Mouse (Mus musculus) hindbrain, postnatal 0 days (tissue): ENCODE results near the gene Vmn1r46. TPM values are rescaled to one million over a fixed set of nuclear protein-coding genes. Genes with fewer than 3 reads are reported as not detected.
"Not testable (repeated sequence)": the region's sequence is repeated elsewhere in the genome, so short reads cannot be mapped to it uniquely, and the experiment has no call there.

Source experiments
- ATAC-seq: fragments of 200-750 bp; cut with Nextera tagmentation; 2 replicates; pipeline ENCODE4 v1.8.0; 2017; ENCODE audit warnings: mild to moderate bottlenecking, moderate TSS enrichment, moderate library complexity
- DNase-seq: peaks from one replicate; pipeline ENCODE4 v3.0.0-alpha.2; 2015; ENCODE audit warnings: low spot score
- H3K27ac ChIP-seq: fragments of 300-500 bp; sonication (generic); 2 replicates; pipeline ENCODE4 v1.5.1; 2014; ENCODE audit warnings: mild to moderate bottlenecking
- H3K27me3 ChIP-seq: fragments of 300-500 bp; sonication (generic); 2 replicates; pipeline ENCODE4 v1.6.1; 2014; ENCODE audit warnings: low read length, mixed read lengths; ENCODE audit not compliant: insufficient read depth
- H3K36me3 ChIP-seq: fragments of 300-500 bp; sonication (generic); 2 replicates; pipeline ENCODE4 v1.6.1; 2014; ENCODE audit warnings: low read length, mixed read lengths; ENCODE audit not compliant: insufficient read depth
- H3K4me1 ChIP-seq: fragments of 300-500 bp; sonication (generic); 2 replicates; pipeline ENCODE4 v1.6.1; 2014; ENCODE audit warnings: antibody characterized with exemption, low read length, mixed read lengths; ENCODE audit not compliant: insufficient read depth
- H3K4me2 ChIP-seq: fragments of 300-500 bp; sonication (generic); 2 replicates; pipeline ENCODE4 v1.6.1; 2014; ENCODE audit warnings: low read depth, mild to moderate bottlenecking, low read length, moderate library complexity, mixed read lengths
- H3K4me3 ChIP-seq: fragments of 300-500 bp; sonication (generic); 2 replicates; pipeline ENCODE4 v1.5.1; 2014; ENCODE audit warnings: low read length
- H3K9ac ChIP-seq: fragments of 300-500 bp; sonication (generic); replicated peaks from 2 replicates; pipeline ENCODE4 v1.6.1; 2014; ENCODE audit warnings: mild to moderate bottlenecking, low read length, moderate library complexity, mixed read lengths
- H3K9me3 ChIP-seq: fragments of 300-500 bp; sonication (generic); 2 replicates; pipeline ENCODE4 v1.6.1; 2016; ENCODE audit warnings: low read length, mixed read lengths
- CTCF ChIP-seq: IDR thresholded peaks from 2 replicates; pipeline ENCODE4 v1.5.1; 2016; ENCODE audit warnings: antibody characterized with exemption, control low read depth, low read depth
- WGBS: fragments of 180-500 bp; shearing (Covaris S2); extraction: QIAGEN DNeasy Blood & Tissue Kit; methylation state at CpG from one replicate; pipeline ENCODE4 v1.1.7; 2014; 5-methylcytosine and 5-hydroxymethylcytosine counted together
- polyA plus RNA-seq: library from polyadenylated mRNA; unstranded; fragments of >200 nt; fragmentation: Nextera tagmentation; extraction: Ambion mirVana; gene quantifications from 2 replicates; pipeline ENCODE4 v1.2.1, GENCODE M21; 2015
- total RNA-seq: library from RNA; depleted of rRNA; stranded (reverse); fragments of >200 nt; gene quantifications from 2 replicates; pipeline ENCODE4 v1.2.3, GENCODE M21; 2014; rRNA removed

Vmn1r46 gene
- total RNA-seq (not detected in 2 replicates), polyA plus RNA-seq (not detected in 2 replicates)

DNA sequence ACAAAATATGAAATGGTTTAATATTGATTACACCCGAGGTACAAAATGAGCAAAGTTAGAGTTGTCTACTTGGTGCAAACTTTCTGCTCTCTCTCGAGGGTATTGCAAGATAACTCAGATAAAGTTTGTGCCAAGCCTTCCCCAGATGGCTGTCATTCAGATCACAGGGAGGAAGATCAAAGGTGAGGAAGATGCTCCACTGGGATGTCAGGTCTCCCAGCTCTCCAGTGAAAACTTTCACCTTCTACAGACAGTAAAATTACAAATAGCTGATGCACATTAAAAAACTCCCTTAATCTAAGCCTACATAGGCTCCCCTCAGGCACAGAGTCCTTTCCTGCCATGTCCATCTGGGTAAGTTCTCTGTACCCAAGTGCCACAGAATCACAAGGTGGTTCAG lies at the start of gene Vmn1r46:
TSS of gene Vmn1r46 (plus strand) at position 301 of the 400 bp plus-strand sequence.
- Histone ChIP-seq H3K4me1 (no peaks in the 10 kb centered on the region), H3K4me2 (no peak within 1 kb of the TSS), H3K27me3 (no peaks in the 10 kb centered on the region), H3K4me3 (no peak within 1 kb of the TSS), H3K27ac (no peak within 1 kb of the TSS), H3K9me3 (no peaks in the 10 kb centered on the region), H3K9ac (no peak within 1 kb of the TSS), H3K36me3 (no peaks in the 10 kb centered on the region)
- DNase-seq (no peak), ATAC-seq (no peak)
- 58% methylated on average over 2 of the region's 2 CpGs for WGBS
- no peak for TF ChIP-seq CTCF

DNA sequence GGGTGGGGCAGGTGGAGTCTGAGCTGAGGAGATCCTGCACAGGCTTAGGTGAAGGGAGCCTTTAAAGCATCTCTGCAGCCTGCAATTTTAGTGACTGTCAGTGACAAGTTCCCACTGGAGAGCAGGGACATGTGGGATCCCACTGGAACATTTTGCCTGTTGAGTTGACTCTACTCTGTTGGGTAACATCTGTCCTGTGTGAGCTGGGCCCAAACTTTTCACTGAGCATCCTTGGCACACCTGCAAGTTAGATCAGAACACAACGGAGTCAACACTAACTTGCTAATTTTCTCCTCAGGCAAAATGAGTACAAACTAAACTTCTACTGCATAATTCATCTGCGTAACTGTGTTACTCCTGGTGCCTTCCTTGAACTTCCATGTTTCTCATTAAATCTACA lies 28.6 kb upstream of the Vmn1r46 start, which contains the start of gene Vmn1r45:
TSS of gene Vmn1r45 (minus strand) at position 101 of the 400 bp plus-strand sequence.
- H3K4me3 ChIP-seq, DNase-seq, H3K4me2 ChIP-seq, H3K4me1 ChIP-seq, H3K27me3 ChIP-seq, ATAC-seq, H3K9me3 ChIP-seq, H3K9ac ChIP-seq, H3K36me3 ChIP-seq, H3K27ac ChIP-seq: not testable (repeated sequence)
- 89% methylated on average over 2 of the region's 2 CpGs for WGBS

GRCm38 (mm10) chr6:89940926-89941325 lies 28.2 kb upstream of the Vmn1r46 start:
- no peak for TF ChIP-seq CTCF
- Histone ChIP-seq H3K4me3 (no peak overlapping the region), H3K27me3 (no peaks in the 10 kb centered on the region), H3K27ac (no peak overlapping the region), H3K4me2 (no peak overlapping the region), H3K9me3 (no peaks in the 10 kb centered on the region), H3K36me3 (no peaks in the 10 kb centered on the region), H3K9ac (no peak overlapping the region), H3K4me1 (no peaks in the 10 kb centered on the region)
- ATAC-seq (no peak), DNase-seq (no peak)
- 82% methylated on average over 2 of the region's 2 CpGs for WGBS

DNA sequence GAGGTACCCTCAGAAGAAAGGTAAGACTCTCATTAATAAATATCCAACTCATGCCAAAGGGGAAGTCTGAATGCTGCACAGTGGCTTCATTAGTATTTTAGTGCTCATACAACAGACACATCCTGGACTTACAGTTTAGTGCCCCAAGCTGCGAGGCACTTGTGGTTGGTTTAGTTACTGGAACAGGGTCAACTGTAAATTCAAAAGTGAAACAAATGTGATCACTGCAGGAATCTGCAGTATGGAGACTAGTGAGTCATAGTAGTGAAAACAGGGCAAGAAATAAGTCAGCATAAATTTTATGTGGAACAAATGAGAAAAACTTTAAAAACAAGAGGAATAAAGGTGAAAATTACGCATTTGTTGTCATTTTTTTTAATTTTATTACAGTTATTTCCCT lies 15.6 kb upstream of the Vmn1r46 start:
- no peak for TF ChIP-seq CTCF
- Histone ChIP-seq H3K9ac (no peak overlapping the region), H3K27me3 (no peaks in the 10 kb centered on the region), H3K4me1 (no peaks in the 10 kb centered on the region), H3K36me3 (no peaks in the 10 kb centered on the region), H3K4me2 (no peak overlapping the region), H3K9me3 (0 out of 2 replicates have a peak, but pooled peaks cover 3% of the 10 kb centered on the region), H3K27ac (no peak overlapping the region), H3K4me3 (no peak overlapping the region)
- no peak for DNase-seq
- 67% methylated on average over 2 of the region's 2 CpGs for WGBS
- ATAC-seq = no peak

- no peaks in the 10 kb centered on the region for H3K4me1 ChIP-seq
- DNase-seq (no peak), ATAC-seq (no peak)
- TF ChIP-seq CTCF = no peak
- no peak overlapping the region for H3K9ac ChIP-seq
- no peaks in the 10 kb centered on the region for H3K36me3 ChIP-seq
- no peaks in the 10 kb centered on the region for H3K27me3 ChIP-seq
- no peak overlapping the region for H3K4me3 ChIP-seq
- no peaks in the 10 kb centered on the region for H3K9me3 ChIP-seq
- H3K4me2 ChIP-seq = no peak overlapping the region
- no peak overlapping the region for H3K27ac ChIP-seq
These were observed 2.8 kb upstream of the Vmn1r46 start for GRCm38 (mm10) chr6:89966341-89966740.

- ATAC-seq = no peak
- Histone ChIP-seq H3K27me3 (no peaks in the 10 kb centered on the region), H3K9me3 (0 out of 2 replicates have a peak, but pooled peaks cover 4% of the 10 kb centered on the region), H3K4me2 (no peak overlapping the region), H3K27ac (no peak overlapping the region), H3K4me3 (no peak overlapping the region), H3K9ac (no peak overlapping the region), H3K36me3 (no peaks in the 10 kb centered on the region), H3K4me1 (no peaks in the 10 kb centered on the region)
- 22% methylated on average over 1 of the region's 1 CpGs for WGBS
- no peak for TF ChIP-seq CTCF
- DNase-seq = no peak
These were observed 16.9 kb downstream of the Vmn1r46 start for GRCm38 (mm10) chr6:89985989-89986388.

- H3K27ac ChIP-seq, DNase-seq, H3K9me3 ChIP-seq, H3K36me3 ChIP-seq, H3K9ac ChIP-seq, H3K4me3 ChIP-seq, H3K4me2 ChIP-seq, ATAC-seq, H3K4me1 ChIP-seq, H3K27me3 ChIP-seq: not testable (repeated sequence)
- 97% methylated on average over 1 of the region's 1 CpGs for WGBS
These were observed 46.7 kb downstream of the Vmn1r46 start, which contains the start of gene Vmn1r47 for GRCm38 (mm10) chr6:90015847-90016246. Vmn1r47 (plus strand) TSS chr6:90016147.

Other genes with a start within 250 kb of the Vmn1r46 start
- not detected in 2 replicates for gene Vmn1r41, start 228.5 kb upstream of the Vmn1r46 start, total RNA-seq
- not detected in 2 replicates for gene Vmn1r41, start 228.5 kb upstream of the Vmn1r46 start, polyA plus RNA-seq
- not detected in 2 replicates for gene Vmn1r42, start 92.9 kb upstream of the Vmn1r46 start, total RNA-seq
- gene Vmn1r42, start 92.9 kb upstream of the Vmn1r46 start, polyA plus RNA-seq = not detected in 2 replicates
- gene Vmn1r43, start 92.9 kb upstream of the Vmn1r46 start, total RNA-seq = not detected in 2 replicates
- gene Vmn1r43, start 92.9 kb upstream of the Vmn1r46 start, polyA plus RNA-seq = not detected in 2 replicates
- gene Vmn1r44, start 85.7 kb upstream of the Vmn1r46 start, total RNA-seq = not detected in 2 replicates
- not detected in 2 replicates for gene Vmn1r44, start 85.7 kb upstream of the Vmn1r46 start, polyA plus RNA-seq
- gene Vmn1r45, start 28.7 kb upstream of the Vmn1r46 start, total RNA-seq = not detected in 2 replicates
- not detected in 2 replicates for gene Vmn1r45, start 28.7 kb upstream of the Vmn1r46 start, polyA plus RNA-seq
- not detected in 2 replicates for gene Vmn1r47, start 46.8 kb downstream of the Vmn1r46 start, total RNA-seq
- not detected in 2 replicates for gene Vmn1r47, start 46.8 kb downstream of the Vmn1r46 start, polyA plus RNA-seq
- gene Vmn1r48, start 67.5 kb downstream of the Vmn1r46 start, total RNA-seq = not detected in 2 replicates
- not detected in 2 replicates for gene Vmn1r48, start 67.5 kb downstream of the Vmn1r46 start, polyA plus RNA-seq
- not detected in 2 replicates for gene Vmn1r49, start 109.2 kb downstream of the Vmn1r46 start, total RNA-seq
- not detected in 2 replicates for gene Vmn1r49, start 109.2 kb downstream of the Vmn1r46 start, polyA plus RNA-seq
- gene Vmn1r50, start 132.1 kb downstream of the Vmn1r46 start, total RNA-seq = not detected in 2 replicates
- not detected in 2 replicates for gene Vmn1r50, start 132.1 kb downstream of the Vmn1r46 start, polyA plus RNA-seq
- gene Vmn1r51, start 153.3 kb downstream of the Vmn1r46 start, total RNA-seq = not detected in 2 replicates
- 0.06 TPM in 1 of 2 replicates, not detected in the other for gene Vmn1r51, start 153.3 kb downstream of the Vmn1r46 start, polyA plus RNA-seq
- gene Vmn1r52, start 205.5 kb downstream of the Vmn1r46 start, total RNA-seq = not detected in 2 replicates
- not detected in 2 replicates for gene Vmn1r52, start 205.5 kb downstream of the Vmn1r46 start, polyA plus RNA-seq
- not detected in 2 replicates for gene V1ra8, start 233.5 kb downstream of the Vmn1r46 start, total RNA-seq
- gene V1ra8, start 233.5 kb downstream of the Vmn1r46 start, polyA plus RNA-seq = not detected in 2 replicates